Mouse (Mus musculus) gastrocnemius, adult 2 months (tissue): ENCODE measurements around the gene Pik3r6. TPM values are rescaled to one million over a fixed set of nuclear protein-coding genes. Genes with fewer than 3 reads are reported as not detected.
A peak's percentile ranks its signal among the peaks of the same experiment; 100 is the strongest.

Experiments
- DNase-seq: peaks from one replicate; pipeline ENCODE4 v3.0.0; 2022
- H3K27ac ChIP-seq: fragments of 200-600 bp; 2 replicates; pipeline ENCODE4 v1.8.1; 2022; ENCODE audit warnings: mild to moderate bottlenecking
- H3K4me3 ChIP-seq: fragments of 200-600 bp; 2 replicates; pipeline ENCODE4 v1.8.1; 2022; ENCODE audit warnings: mild to moderate bottlenecking, moderate library complexity
- CTCF ChIP-seq: fragments of 200-600 bp; IDR thresholded peaks from 2 replicates; pipeline ENCODE4 v1.8.1; 2022; ENCODE audit warnings: antibody characterized with exemption, mild to moderate bottlenecking, moderate library complexity
- intact Hi-C: fragments of 180-260 bp; cut with DNase I; formaldehyde crosslinking; loops from one replicate; pipeline ENCODE4 v1.15.1; 2025
- total RNA-seq, 2 experiments: library from RNA; stranded (reverse); gene quantifications; 2 replicates each; pipeline ENCODE4 v1.2.3; 2021

The Pik3r6 gene
- total RNA-seq, 2 experiments from 2014 or later = 0.94 to 1.8 TPM

DNA sequence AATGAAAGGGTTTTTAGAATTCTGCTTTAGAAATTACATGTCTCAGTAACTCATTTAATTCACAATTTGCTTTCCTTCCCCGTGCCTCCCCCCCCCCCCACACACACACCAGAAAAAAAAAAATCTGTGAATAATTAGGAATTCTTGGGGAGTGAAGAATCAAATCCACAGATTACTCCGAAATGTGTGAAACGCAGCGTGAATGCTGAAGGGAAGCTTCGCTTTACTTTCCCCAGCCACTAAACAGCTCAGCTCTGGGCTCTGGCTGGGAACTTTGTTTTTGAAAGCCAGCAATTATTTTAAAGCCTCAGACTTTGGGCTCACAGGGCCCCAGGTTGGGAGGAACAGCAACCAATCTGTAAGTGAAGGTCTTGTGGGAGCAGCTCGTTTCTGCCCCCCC lies 77.7 kb downstream of the Pik3r6 start:
- no peak for TF ChIP-seq CTCF
- intact Hi-C loops = no loop called here
- H3K27ac ChIP-seq = no peak overlapping the region
- H3K4me3 ChIP-seq = no peak overlapping the region
- DNase-seq = no peak

DNA sequence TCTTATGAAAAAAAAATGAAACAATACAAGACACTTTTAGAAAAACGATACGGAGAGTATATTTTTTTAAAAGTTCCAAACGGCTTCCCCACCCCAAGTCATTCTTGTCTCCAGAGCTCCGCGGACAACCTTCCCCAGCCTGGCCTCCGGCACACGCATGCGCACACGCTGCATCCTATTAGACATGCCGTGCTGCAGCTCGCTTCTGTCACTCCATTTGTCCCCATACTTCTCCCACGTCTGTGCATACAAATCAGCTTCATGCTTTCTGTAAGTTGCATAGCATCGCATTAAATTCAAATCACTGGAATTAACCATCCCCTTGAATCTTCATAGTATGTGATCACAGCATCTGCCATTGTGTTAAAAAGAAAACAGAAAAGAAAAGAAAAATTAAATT lies 80.4 kb downstream of the Pik3r6 start:
- Histone ChIP-seq H3K4me3 (no peak overlapping the region), H3K27ac (no peak overlapping the region)
- TF ChIP-seq CTCF = no peak
- DNase-seq = no peak
- intact Hi-C loops = no loop called here

GRCm38 (mm10) chr11:68583906-68584480 lies 81.2 kb downstream of the Pik3r6 start:
- H3K27ac ChIP-seq = no peak overlapping the region
- TF ChIP-seq CTCF = no peak
- no peak for DNase-seq
- intact Hi-C loops = no loop called here
- H3K4me3 ChIP-seq = no peak overlapping the region

- intact Hi-C loops = no loop called here
- Histone ChIP-seq H3K4me3 (no peak overlapping the region), H3K27ac (no peak overlapping the region)
- DNase-seq = no peak
- peak; percentile 31; the same call in 1 of the 2 replicates for TF ChIP-seq CTCF
These were observed 83.1 kb downstream of the Pik3r6 start for GRCm38 (mm10) chr11:68585890-68586289.

- intact Hi-C loops = no loop called here
- Histone ChIP-seq H3K27ac (no peak within 1 kb of the TSS), H3K4me3 (no peak within 1 kb of the TSS)
- no peak for TF ChIP-seq CTCF
- no peak for DNase-seq
These were observed 83.9 kb downstream of the Pik3r6 start, which contains the start of gene Ccdc42 for GRCm38 (mm10) chr11:68586721-68587120. Gene Ccdc42 (plus strand): TSS chr11:68587021.

GRCm38 (mm10) chr11:68589055-68589809 lies 86.4 kb downstream of the Pik3r6 start:
- Histone ChIP-seq H3K4me3 (no peak overlapping the region), H3K27ac (no peak overlapping the region)
- DNase-seq = peak; percentile 85
- intact Hi-C loops = no loop called here
- peak; percentile 92 for TF ChIP-seq CTCF

DNA sequence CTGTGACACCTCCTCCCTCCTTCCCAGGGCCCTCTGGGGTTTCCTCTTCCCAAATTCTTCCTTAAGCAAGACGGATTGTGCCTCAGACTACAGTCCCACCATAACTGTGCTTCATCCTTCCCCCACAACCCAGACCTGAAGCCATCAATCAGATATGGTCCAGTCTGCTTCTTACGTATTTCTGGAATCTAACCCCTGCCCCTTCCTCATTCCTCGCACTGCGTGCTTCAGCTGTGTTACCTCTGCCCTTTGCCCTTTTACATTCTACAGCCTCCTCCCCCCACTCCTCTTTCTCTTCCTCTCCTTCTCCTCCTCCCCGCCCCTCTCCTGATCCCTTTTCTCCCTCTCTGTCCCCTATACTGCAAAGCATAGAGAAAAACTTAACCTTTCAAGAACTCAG lies 88.9 kb downstream of the Pik3r6 start:
- H3K4me3 ChIP-seq = no peak overlapping the region
- intact Hi-C loops = no loop called here
- no peak for DNase-seq
- no peak for TF ChIP-seq CTCF
- no peak overlapping the region for H3K27ac ChIP-seq

DNA sequence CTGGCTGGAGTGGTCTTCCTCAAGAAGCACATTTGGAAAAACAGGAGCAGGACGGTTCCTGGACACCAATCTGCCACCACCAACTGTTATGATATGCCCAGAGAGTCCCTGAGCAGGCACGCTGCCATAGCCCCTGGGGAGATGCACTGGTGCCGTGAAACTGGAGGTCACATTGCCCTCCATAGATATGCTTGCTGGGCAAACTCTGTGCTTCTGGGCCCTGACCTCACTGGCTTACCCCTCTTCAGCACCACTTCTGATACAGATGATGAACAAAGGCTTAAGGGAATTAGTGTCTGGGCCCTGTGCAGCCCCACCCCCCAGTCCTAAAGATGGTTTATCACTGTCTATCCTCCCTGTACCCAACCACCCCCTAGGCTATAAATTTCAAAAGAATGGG lies 90.4 kb downstream of the Pik3r6 start:
- H3K27ac ChIP-seq = no peak overlapping the region
- DNase-seq = no peak
- TF ChIP-seq CTCF = no peak
- intact Hi-C loops = no loop called here
- H3K4me3 ChIP-seq = no peak overlapping the region

GRCm38 (mm10) chr11:68597912-68598311 lies 95.1 kb downstream of the Pik3r6 start:
- H3K27ac ChIP-seq = no peak overlapping the region
- no peak for DNase-seq

DNA sequence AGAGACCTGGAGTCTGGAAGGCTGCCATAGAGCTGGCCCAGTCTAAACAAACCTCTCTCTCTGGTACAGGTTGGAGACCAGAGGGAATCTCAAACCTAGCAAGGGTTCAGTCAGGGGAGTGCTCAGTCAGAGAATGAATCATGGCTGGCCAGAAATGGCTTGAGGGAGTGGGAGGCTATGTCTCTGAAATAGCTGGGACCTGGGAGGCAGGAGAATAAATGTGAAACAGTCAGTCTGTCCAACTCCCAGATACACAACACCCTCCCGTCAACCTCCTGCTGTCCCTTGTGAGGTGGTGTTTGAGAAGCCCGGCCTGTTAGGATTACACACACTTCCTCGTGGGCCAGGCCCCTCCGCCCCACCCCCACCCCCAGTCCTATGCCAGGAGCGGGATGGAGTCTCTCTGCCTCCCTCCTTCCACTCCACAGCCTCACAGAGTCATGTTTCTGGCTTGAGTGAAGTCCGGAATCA lies 97.8 kb downstream of the Pik3r6 start:
- peak overlapping the region; percentile 46; the same call in 1 of the 2 replicates for H3K27ac ChIP-seq
- no peak for TF ChIP-seq CTCF
- intact Hi-C loops = no loop called here
- H3K4me3 ChIP-seq = no peak overlapping the region
- DNase-seq = no peak

More at GRCm38 (mm10) chr11:68597912-68598311, 95.1 kb downstream of the Pik3r6 start:
- intact Hi-C loops = no loop called here
- H3K4me3 ChIP-seq = no peak overlapping the region
- TF ChIP-seq CTCF = no peak

DNA sequence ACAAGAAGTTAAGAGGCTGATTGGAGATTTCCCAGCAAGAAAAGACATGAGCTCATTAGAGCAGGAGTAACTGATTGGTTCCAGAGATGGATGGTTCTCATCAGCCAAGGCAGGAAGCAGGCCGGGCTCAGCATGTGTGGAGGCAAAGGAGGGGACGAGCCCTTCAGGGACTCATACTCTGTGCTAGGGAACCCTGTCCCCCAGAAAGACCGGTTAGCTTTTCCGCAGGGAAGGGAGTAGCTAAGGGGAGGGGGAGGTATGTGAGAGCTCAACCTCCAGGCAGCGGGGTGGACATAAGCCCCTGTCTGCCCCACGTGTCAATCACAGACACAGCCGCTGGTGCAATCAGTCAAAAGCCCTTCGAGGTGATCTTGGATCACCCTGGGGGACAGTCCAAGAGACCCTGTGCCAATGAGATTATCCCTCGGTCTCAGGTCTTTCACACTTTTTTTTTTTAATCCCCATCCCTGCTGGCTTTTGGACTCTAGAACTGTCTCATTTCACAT lies 98.7 kb downstream of the Pik3r6 start:
- Histone ChIP-seq H3K4me3 (no peak overlapping the region), H3K27ac (peak overlapping the region; percentile 60)
- TF ChIP-seq CTCF = no peak
- intact Hi-C loops = no loop called here
- peak; percentile 35 for DNase-seq

Other genes starting within 250 kb of the Pik3r6 start
- 1 to 10 TPM; 4.7 to 8.0 TPM for gene Ntn1, start 102.2 kb upstream of the Pik3r6 start, total RNA-seq
- under 1 TPM; 0.43 to 0.56 TPM for gene Pik3r5, start 70.9 kb upstream of the Pik3r6 start, total RNA-seq
- under 1 TPM in 1 of 2 experiments, not detected in 1; 0.11 TPM for gene Mfsd6l, start 53.2 kb downstream of the Pik3r6 start, total RNA-seq
- gene Ccdc42, start 84.0 kb downstream of the Pik3r6 start, total RNA-seq = not detected
- 10 to 100 TPM; 12.3 to 28.6 TPM for gene Myh10, start 188.5 kb downstream of the Pik3r6 start, total RNA-seq